Mouse (Mus musculus): ENCODE results near the gene Pard3b.

GRCm38 (mm10) chr1:62201686-62202257 is 563.1 kb downstream of the Pard3b start:
- TF ChIP-seq CTCF (IDR thresholded peaks at IDR 0.05; ENCODE audit: extremely low read depth, insufficient read depth, insufficient read length, insufficient replicate concordance) (no peak), POLR2A (IDR thresholded peaks at IDR 0.05; ENCODE audit: low read depth, low read length) (no peak)

Data from spleen, adult 2 months (tissue).